Mouse (Mus musculus) heart, adult 8-10 months (tissue): Measurements from ENCODE around the gene Ddx1. TPM values are rescaled to one million over a fixed set of nuclear protein-coding genes. Genes with fewer than 3 reads are reported as not detected.

Source experiments
- total RNA-seq, 4 experiments: library from RNA; stranded (reverse); gene quantifications; 2 replicates each; pipeline ENCODE4 v1.2.4; 2022

Ddx1 gene
- total RNA-seq, 4 experiments from 2014 or later, result 70.8 to 87.7 (median 81.1) TPM

Other genes starting within 250 kb of the Ddx1 start
- 10 to 100 TPM; 29.7 to 34.6 (median 32.7) TPM for gene Nbas, start 19.9 kb upstream of the Ddx1 start, total RNA-seq